Mouse (Mus musculus) A20 (cell line): ENCODE measurements around the gene Cldn3.
"Not testable (repeated sequence)": the region's sequence is repeated elsewhere in the genome, so short reads cannot be mapped to it uniquely, and the experiment has no call there.

Experiments
- DNase-seq: peaks from one replicate; pipeline ENCODE4 v3.0.0-alpha.2; 2011; ENCODE audit warnings: low read depth, low spot score

Cldn3 gene

DNA sequence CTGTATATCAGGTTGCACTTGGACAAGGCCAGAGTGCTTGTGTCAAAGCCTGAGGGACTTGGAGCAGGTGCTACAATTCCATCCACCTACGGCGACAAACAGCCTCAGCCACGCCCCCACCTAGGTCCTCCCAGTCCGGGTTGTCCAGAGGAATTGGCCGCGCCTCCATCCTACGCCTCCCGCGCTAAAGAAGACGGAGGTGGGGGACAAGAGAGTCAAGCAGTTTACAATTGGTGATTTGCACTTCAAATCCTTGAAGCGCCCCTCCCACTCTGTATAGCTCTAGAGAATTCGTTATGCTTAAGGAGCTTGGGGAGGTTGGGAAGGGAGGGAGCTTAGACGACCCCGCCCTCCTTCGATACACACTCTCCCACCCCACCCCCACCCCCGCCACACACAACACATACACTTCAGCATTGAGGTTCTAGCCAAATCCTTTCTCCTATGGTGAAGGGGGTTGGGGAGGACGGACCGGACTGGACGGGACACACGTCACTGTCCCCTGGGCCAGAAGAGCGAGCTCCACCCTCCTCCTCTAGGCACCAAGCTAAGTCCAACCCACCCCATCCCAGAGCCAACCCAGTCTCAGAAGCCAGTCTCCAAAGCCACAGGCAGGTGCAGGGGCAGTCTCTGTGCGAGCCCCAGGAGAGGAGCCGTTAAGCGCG lies at the start of gene Cldn3:
TSS of gene Cldn3 (plus strand) at position 582 of the 665 bp plus-strand sequence.
- no peak for DNase-seq

GRCm38 (mm10) chr5:134936626-134937185 lies 49.3 kb upstream of the Cldn3 start:
- DNase-seq = no peak

GRCm38 (mm10) chr5:134939069-134939468 lies 46.9 kb upstream of the Cldn3 start:
- peak; percentile 25 for DNase-seq

GRCm38 (mm10) chr5:134939554-134939953 lies 46.5 kb upstream of the Cldn3 start:
- not testable (repeated sequence) for DNase-seq

- DNase-seq = no peak
Observed at GRCm38 (mm10) chr5:134941472-134942209, 44.4 kb upstream of the Cldn3 start.

DNA sequence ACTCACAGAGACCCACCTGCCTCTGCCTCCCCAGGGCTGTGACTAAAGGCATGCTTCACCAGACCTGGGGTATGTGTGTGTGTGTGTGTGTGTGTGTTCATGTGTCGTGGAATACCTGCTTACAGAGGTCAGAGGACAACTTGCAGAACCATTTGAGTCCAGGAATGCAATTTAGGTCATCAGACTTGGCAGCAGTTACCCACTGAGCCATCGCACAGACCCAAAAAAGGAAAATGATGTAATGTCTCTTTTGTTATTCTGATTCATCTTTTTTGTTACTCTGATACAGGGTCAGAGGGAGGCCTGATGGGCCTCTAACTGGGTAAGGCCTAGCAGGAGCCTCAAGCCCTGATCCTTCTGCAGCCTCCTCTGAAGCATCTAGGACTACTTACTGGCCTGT lies 43.3 kb upstream of the Cldn3 start:
- DNase-seq = no peak

DNA sequence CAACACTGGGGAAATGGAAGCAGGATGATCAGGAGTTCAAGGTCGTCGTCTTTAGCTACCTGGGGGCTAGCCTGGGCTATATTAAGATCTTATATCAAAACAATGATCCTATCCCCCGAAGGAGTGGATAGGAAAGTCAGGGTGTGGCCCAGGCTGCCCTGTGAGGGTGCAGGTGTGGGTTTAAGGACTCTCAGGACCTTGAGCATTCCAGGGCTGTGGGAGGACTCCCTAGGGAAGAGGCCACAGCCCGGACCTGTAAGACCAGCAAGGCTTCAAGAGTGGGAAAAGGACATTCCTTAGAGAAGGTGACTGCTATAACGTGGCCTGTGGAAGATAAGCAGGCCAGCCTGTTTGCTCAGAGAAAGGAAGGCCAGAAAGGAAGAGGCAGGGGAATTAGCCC lies 41.8 kb upstream of the Cldn3 start:
- DNase-seq = no peak

DNA sequence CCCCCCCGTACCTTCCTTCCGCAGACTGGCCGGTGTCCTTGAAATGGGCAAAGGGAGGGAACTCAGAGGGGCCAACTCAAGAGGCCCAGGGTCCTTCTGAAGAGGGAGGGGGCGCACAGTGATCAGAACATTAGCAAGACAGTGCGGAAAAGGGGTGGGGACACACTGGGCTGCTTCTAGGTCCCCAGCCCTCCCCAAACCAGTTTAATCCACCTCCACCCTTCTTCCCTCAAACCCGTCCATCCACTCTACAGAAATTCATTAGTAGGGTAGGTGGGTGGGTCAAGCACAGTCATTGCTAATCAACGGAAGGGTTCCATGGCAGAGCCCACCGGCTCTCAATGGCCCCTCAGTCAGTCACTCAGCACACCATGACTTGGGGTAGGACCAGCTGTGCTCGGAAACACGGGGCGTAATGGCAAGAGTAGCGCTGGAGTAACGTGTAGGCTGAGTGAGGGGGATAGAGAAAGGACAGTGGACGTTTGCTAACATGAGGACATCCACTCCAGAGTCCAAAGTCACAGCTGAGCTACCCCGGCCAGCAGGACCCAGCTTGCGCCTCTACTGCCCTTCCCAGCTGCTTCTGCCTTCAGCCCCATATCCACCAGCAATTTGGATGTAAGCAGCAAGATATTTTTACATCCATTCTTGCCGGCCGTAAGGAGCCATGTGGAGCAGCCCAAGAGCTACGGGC lies 40.6 kb upstream of the Cldn3 start:
- DNase-seq = no peak

GRCm38 (mm10) chr5:134946063-134946856 lies 39.8 kb upstream of the Cldn3 start:
- DNase-seq = no peak

- DNase-seq = no peak
Observed at GRCm38 (mm10) chr5:134946857-134947255, 39.2 kb upstream of the Cldn3 start, which contains the start of gene Cldn4. Cldn4 (minus strand) TSS chr5:134946934.

GRCm38 (mm10) chr5:134947420-134948084 lies 38.5 kb upstream of the Cldn3 start:
- no peak for DNase-seq

- no peak for DNase-seq
Observed at GRCm38 (mm10) chr5:134948085-134948439, 38.0 kb upstream of the Cldn3 start.

DNA sequence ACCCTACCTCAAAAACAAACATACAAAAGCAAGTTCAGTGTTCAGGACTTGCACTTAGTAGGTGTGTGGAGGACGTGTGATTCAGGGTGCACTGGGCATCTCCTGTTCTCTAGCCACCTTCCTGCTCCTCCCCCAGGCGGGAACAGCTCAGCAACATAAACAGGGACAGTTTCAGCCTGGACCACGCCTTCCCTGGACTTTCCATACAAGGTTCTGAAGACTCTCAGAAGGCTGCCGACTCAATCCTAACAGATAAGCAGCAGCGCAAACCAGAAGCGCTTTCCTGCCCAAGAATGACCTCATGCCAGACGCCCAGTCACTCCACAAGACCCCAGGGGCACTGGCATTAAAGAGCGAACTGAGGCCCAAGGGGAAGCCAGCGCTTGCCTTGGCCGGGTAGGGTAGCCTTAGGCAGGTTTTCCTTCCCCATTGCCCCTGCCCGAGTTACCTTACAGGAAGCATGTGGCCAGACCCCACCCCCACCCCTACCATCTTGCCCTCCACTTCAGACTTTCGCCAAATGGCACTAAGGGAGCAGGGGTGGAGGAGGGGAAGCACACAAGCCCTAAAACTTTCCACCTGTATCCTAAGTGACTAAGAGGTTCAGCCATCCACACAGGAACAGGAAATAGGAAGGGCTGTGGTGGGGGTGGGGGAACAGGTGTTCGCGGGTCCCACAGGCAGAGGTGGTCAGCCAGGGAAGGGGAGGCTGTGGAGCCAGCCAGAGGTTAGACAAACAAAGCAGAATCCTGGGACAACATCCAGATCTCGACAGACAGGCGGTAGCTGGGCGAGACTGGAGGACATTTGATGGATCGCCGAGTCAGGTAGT lies 34.7 kb upstream of the Cldn3 start:
- no peak for DNase-seq

- no peak for DNase-seq
Observed at GRCm38 (mm10) chr5:134955491-134955890, 30.5 kb upstream of the Cldn3 start.

DNA sequence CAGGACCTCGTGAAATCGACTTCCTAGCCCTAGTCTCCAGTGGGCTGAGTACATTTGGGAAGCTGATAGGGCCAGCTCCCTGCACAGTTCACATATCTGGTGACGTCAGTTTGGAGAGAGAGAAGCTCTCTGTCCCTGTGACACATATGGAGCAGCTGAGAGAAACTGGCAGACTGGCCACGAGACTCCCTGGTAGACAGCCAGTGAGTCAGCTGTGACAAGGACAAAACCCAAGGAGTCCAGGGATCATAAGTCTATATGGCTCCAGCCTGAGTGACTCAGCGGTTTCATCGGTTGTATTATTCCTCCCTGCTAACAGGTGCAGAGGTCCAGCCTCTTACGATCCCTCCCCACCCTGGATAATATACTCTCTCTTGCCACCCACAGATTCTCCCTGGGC lies 26.9 kb upstream of the Cldn3 start:
- DNase-seq = no peak

GRCm38 (mm10) chr5:134960430-134960829 lies 25.6 kb upstream of the Cldn3 start:
- no peak for DNase-seq

DNA sequence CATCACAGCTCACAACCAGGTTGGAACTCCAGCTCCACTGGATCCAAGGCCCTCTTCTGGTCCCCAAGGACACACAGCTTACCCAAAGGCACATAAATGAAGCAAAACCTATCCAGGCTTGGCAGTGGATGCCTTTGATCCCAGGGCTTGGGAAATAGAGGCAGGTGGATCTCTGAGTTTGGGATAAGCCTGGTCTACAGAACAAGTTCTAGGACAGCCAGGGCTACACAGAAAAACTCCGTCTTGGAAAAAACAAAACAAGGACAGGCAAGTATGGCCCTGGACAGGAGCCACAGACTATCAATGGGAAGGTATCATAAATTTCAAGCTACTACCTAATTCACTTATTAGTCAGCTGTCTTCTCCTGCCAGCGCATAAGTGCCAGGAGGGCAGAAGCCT lies 24.5 kb upstream of the Cldn3 start:
- no peak for DNase-seq

- DNase-seq = no peak
Observed at GRCm38 (mm10) chr5:134963546-134963945, 22.5 kb upstream of the Cldn3 start.

DNA sequence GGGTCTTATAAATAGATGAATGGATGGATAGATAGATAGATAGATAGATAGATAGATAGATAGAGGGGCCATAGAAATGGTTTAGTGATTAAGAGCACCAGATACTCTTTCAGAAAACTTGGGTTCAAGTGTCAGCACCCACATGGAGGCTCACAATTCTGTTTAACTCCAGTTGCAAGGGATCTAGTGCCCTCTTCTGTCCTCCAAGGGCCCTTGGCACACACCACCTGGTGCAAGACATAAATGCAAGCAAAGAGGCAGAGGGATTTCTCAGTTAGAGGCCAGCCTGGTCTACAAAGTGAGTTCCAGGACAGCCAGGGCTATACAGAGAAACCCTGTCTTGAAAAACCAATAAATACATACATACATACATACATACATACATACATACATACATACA lies 21.4 kb upstream of the Cldn3 start:
- DNase-seq = not testable (repeated sequence)

GRCm38 (mm10) chr5:134965473-134965851 lies 20.6 kb upstream of the Cldn3 start:
- peak; percentile 78 for DNase-seq
